ENCODE assay signal across 8 mouse cellular contexts in genomic region chrX:73229288-73229687, GRCm38 (mm10). TPM values are rescaled to one million over a fixed set of nuclear protein-coding genes. Genes with fewer than 3 reads are reported as not detected.
A peak's percentile ranks its signal among the peaks of the same experiment; 100 is the strongest.
DNase-seq lines count a peak whose midpoint lies in the region; ATAC-seq lines count a peak whose summit lies in the region.

No protein-coding gene starts in this region.

- H3K4me2 ChIP-seq in lung, embryonic 16.5 days (ENCODE audit: low read depth, low read length) = peak overlapping the region; percentile 76
- H3K4me2 ChIP-seq in embryonic facial prominence, embryonic 13.5 days = peak overlapping the region; percentile 80
- H3K4me2 ChIP-seq in neural tube, embryonic 15.5 days = peak overlapping the region; percentile 62

- H3K27ac ChIP-seq in lung, embryonic 16.5 days (ENCODE audit: low read length) = no peak overlapping the region
- H3K27ac ChIP-seq in embryonic facial prominence, embryonic 13.5 days = no peak overlapping the region
- no peak overlapping the region for H3K27ac ChIP-seq in limb, embryonic 10.5 days
- H3K27ac ChIP-seq in neural tube, embryonic 15.5 days (replicated peaks) = peak overlapping the region; percentile 94

- H3K9ac ChIP-seq in lung, embryonic 16.5 days (ENCODE audit: low read length) = peak overlapping the region; percentile 70
- peak overlapping the region; percentile 74; the same call in 1 of the 2 replicates for H3K9ac ChIP-seq in embryonic facial prominence, embryonic 13.5 days
- peak overlapping the region; percentile 64 for H3K9ac ChIP-seq in neural tube, embryonic 15.5 days (replicated peaks)

- 33% methylated on average over 3 of the region's 3 CpGs for WGBS in lung, embryonic 16.5 days
- WGBS in embryonic facial prominence, embryonic 13.5 days = 36% methylated on average over 3 of the region's 3 CpGs
- WGBS in limb, embryonic 10.5 days = 41% methylated on average over 3 of the region's 3 CpGs
- WGBS in neural tube, embryonic 15.5 days = 31% methylated on average over 3 of the region's 3 CpGs

- ATAC-seq in lung, embryonic 16.5 days (ENCODE audit: low read depth) = no peak
- no peak for ATAC-seq in embryonic facial prominence, embryonic 13.5 days (ENCODE audit: insufficient number of reproducible peaks, insufficient read depth, low FRiP score, low TSS enrichment, low read depth)
- ATAC-seq in neural tube, embryonic 15.5 days (ENCODE audit: low FRiP score) = no peak

- H3K4me1 ChIP-seq in lung, embryonic 16.5 days (replicated peaks; ENCODE audit: control insufficient read depth, insufficient read depth, low read length) = 0 out of 2 replicates have a peak, but pooled peaks cover 2% of the 10 kb centered on the region
- H3K4me1 ChIP-seq in embryonic facial prominence, embryonic 13.5 days = no peaks in the 10 kb centered on the region
- H3K4me1 ChIP-seq in limb, embryonic 10.5 days = peaks cover 6% of the 10 kb centered on the region; the same call in 1 of the 2 replicates
- H3K4me1 ChIP-seq in neural tube, embryonic 15.5 days = peaks cover 10% of the 10 kb centered on the region; the same call in 1 of the 2 replicates

- H3K9me3 ChIP-seq in lung, embryonic 16.5 days (ENCODE audit: control insufficient read depth, low read length) = no peaks in the 10 kb centered on the region
- no peaks in the 10 kb centered on the region for H3K9me3 ChIP-seq in embryonic facial prominence, embryonic 13.5 days
- H3K9me3 ChIP-seq in limb, embryonic 10.5 days (replicated peaks) = no peaks in the 10 kb centered on the region
- no peaks in the 10 kb centered on the region for H3K9me3 ChIP-seq in neural tube, embryonic 15.5 days (replicated peaks)

- H3K27me3 ChIP-seq in lung, embryonic 16.5 days (ENCODE audit: control insufficient read depth, insufficient read depth, low read depth, low read length) = no peaks in the 10 kb centered on the region
- peaks cover 15% of the 10 kb centered on the region for H3K27me3 ChIP-seq in embryonic facial prominence, embryonic 13.5 days
- peaks cover 53% of the 10 kb centered on the region for H3K27me3 ChIP-seq in limb, embryonic 10.5 days (ENCODE audit: low read depth, poor library complexity, severe bottlenecking)
- H3K27me3 ChIP-seq in neural tube, embryonic 15.5 days (replicated peaks) = no peaks in the 10 kb centered on the region

- peak overlapping the region; percentile 62 for H3K4me3 ChIP-seq in lung, embryonic 16.5 days (ENCODE audit: low read length)
- H3K4me3 ChIP-seq in embryonic facial prominence, embryonic 13.5 days = peak overlapping the region; percentile 57
- H3K4me3 ChIP-seq in limb, embryonic 10.5 days = peak overlapping the region; percentile 65
- H3K4me3 ChIP-seq in neural tube, embryonic 15.5 days (replicated peaks) = peak overlapping the region; percentile 60

- DNase-seq in lung, adult 18-20 months = no peak
- DNase-seq in limb, embryonic 10.5 days (ENCODE audit: low spot score) = no peak
- no peak for DNase-seq in adrenal gland, postnatal 4 days (ENCODE audit: low spot score in 2 of 2)
- no peak for DNase-seq in layer of hippocampus, postnatal 14 days (ENCODE audit: low spot score in 2 of 2)
- no peak for DNase-seq in cerebellum, adult 18-20 months

- no peaks in the 10 kb centered on the region for H3K36me3 ChIP-seq in lung, embryonic 16.5 days (ENCODE audit: control insufficient read depth, insufficient read depth, low read length)
- H3K36me3 ChIP-seq in embryonic facial prominence, embryonic 13.5 days = no peaks in the 10 kb centered on the region
- no peaks in the 10 kb centered on the region for H3K36me3 ChIP-seq in limb, embryonic 10.5 days
- H3K36me3 ChIP-seq in neural tube, embryonic 15.5 days = no peaks in the 10 kb centered on the region

RNA-seq across cellular contexts. Expression of gene F8a, which starts 1.2 kb away (rescaled TPM):
- polyA plus RNA-seq in lung, embryonic 16.5 days (2015; fragmentation: Nextera tagmentation; extraction: Ambion mirVana) = 10.5 TPM in 2 replicates
- 8.8 and 9.3 TPM in 2 replicates for polyA plus RNA-seq in embryonic facial prominence, embryonic 13.5 days (2015; fragmentation: Nextera tagmentation; extraction: Ambion mirVana)
- 6.4 and 8.2 TPM in 2 replicates for polyA plus RNA-seq in limb, embryonic 10.5 days (2016; fragmentation: Nextera tagmentation; extraction: Ambion mirVana)
- polyA plus RNA-seq in neural tube, embryonic 15.5 days (2015; fragmentation: Nextera tagmentation; extraction: Ambion mirVana) = 31.3 and 35.3 TPM in 2 replicates
- total RNA-seq in adrenal gland, postnatal 4 days (2021) = 1 to 10 TPM; 9.0 to 9.8 TPM
- 10 to 100 TPM; 16.3 to 16.7 TPM for total RNA-seq in layer of hippocampus, postnatal 14 days (2021)

RNA-seq across cellular contexts. Expression of gene Xlr4c, which starts 13.6 kb away (rescaled TPM):
- polyA plus RNA-seq in lung, embryonic 16.5 days (2015; fragmentation: Nextera tagmentation; extraction: Ambion mirVana) = 0.24 and 0.83 TPM in 2 replicates
- polyA plus RNA-seq in embryonic facial prominence, embryonic 13.5 days (2015; fragmentation: Nextera tagmentation; extraction: Ambion mirVana) = 0.85 TPM in 1 of 2 replicates, not detected in the other
- polyA plus RNA-seq in limb, embryonic 10.5 days (2016; fragmentation: Nextera tagmentation; extraction: Ambion mirVana) = 0.49 TPM in 1 of 2 replicates, not detected in the other
- 0.12 and 2.3 TPM in 2 replicates for polyA plus RNA-seq in neural tube, embryonic 15.5 days (2015; fragmentation: Nextera tagmentation; extraction: Ambion mirVana)
- not detected for total RNA-seq in adrenal gland, postnatal 4 days (2021)
- total RNA-seq in layer of hippocampus, postnatal 14 days (2021) = 1 to 10 TPM in 1 of 2 experiments, not detected in 1; 1.7 TPM

RNA-seq across cellular contexts. Expression of gene Xlr4b, which starts 15.2 kb away (rescaled TPM):
- polyA plus RNA-seq in lung, embryonic 16.5 days (2015; fragmentation: Nextera tagmentation; extraction: Ambion mirVana) = 0.65 and 1.3 TPM in 2 replicates
- polyA plus RNA-seq in embryonic facial prominence, embryonic 13.5 days (2015; fragmentation: Nextera tagmentation; extraction: Ambion mirVana) = 0.52 and 0.70 TPM in 2 replicates
- 0.18 and 1.0 TPM in 2 replicates for polyA plus RNA-seq in limb, embryonic 10.5 days (2016; fragmentation: Nextera tagmentation; extraction: Ambion mirVana)
- polyA plus RNA-seq in neural tube, embryonic 15.5 days (2015; fragmentation: Nextera tagmentation; extraction: Ambion mirVana) = 0.37 and 3.1 TPM in 2 replicates
- total RNA-seq in adrenal gland, postnatal 4 days (2021) = 1 to 10 TPM in 1 of 2 experiments, under 1 TPM in 1; 0.53 to 1.7 TPM
- 1 to 10 TPM in 1 of 2 experiments, not detected in 1; 1.6 TPM for total RNA-seq in layer of hippocampus, postnatal 14 days (2021)

RNA-seq across cellular contexts. Expression of gene Xlr3c, which starts 35.9 kb away (rescaled TPM):
- not detected in 2 replicates for polyA plus RNA-seq in lung, embryonic 16.5 days (2015; fragmentation: Nextera tagmentation; extraction: Ambion mirVana)
- 0.15 TPM in 1 of 2 replicates, not detected in the other for polyA plus RNA-seq in embryonic facial prominence, embryonic 13.5 days (2015; fragmentation: Nextera tagmentation; extraction: Ambion mirVana)
- polyA plus RNA-seq in limb, embryonic 10.5 days (2016; fragmentation: Nextera tagmentation; extraction: Ambion mirVana) = 0.16 and 0.26 TPM in 2 replicates
- 0.22 and 0.41 TPM in 2 replicates for polyA plus RNA-seq in neural tube, embryonic 15.5 days (2015; fragmentation: Nextera tagmentation; extraction: Ambion mirVana)
- total RNA-seq in adrenal gland, postnatal 4 days (2021) = under 1 TPM in 1 of 2 experiments, not detected in 1; 0.20 TPM
- not detected for total RNA-seq in layer of hippocampus, postnatal 14 days (2021)

RNA-seq across cellular contexts. Expression of gene Xlr3b, which starts 37.3 kb away (rescaled TPM):
- polyA plus RNA-seq in lung, embryonic 16.5 days (2015; fragmentation: Nextera tagmentation; extraction: Ambion mirVana) = 8.4 and 10.6 TPM in 2 replicates
- polyA plus RNA-seq in embryonic facial prominence, embryonic 13.5 days (2015; fragmentation: Nextera tagmentation; extraction: Ambion mirVana) = 10.7 and 11.3 TPM in 2 replicates
- 9.5 and 11.9 TPM in 2 replicates for polyA plus RNA-seq in limb, embryonic 10.5 days (2016; fragmentation: Nextera tagmentation; extraction: Ambion mirVana)
- 16.5 and 19.9 TPM in 2 replicates for polyA plus RNA-seq in neural tube, embryonic 15.5 days (2015; fragmentation: Nextera tagmentation; extraction: Ambion mirVana)
- total RNA-seq in adrenal gland, postnatal 4 days (2021) = 10 to 100 TPM in 1 of 2 experiments, 1 to 10 TPM in 1; 4.5 to 14.5 TPM
- 10 to 100 TPM in 1 of 2 experiments, 1 to 10 TPM in 1; 1.4 to 14.4 TPM for total RNA-seq in layer of hippocampus, postnatal 14 days (2021)
